Mouse (Mus musculus): ENCODE measurements around the gene Sorbs2. TPM values are rescaled to one million over a fixed set of nuclear protein-coding genes. Genes with fewer than 3 reads are reported as not detected.

The Sorbs2 gene
- total RNA-seq, 2 experiments from 2014 or later, result 166 to 172 TPM

DNA sequence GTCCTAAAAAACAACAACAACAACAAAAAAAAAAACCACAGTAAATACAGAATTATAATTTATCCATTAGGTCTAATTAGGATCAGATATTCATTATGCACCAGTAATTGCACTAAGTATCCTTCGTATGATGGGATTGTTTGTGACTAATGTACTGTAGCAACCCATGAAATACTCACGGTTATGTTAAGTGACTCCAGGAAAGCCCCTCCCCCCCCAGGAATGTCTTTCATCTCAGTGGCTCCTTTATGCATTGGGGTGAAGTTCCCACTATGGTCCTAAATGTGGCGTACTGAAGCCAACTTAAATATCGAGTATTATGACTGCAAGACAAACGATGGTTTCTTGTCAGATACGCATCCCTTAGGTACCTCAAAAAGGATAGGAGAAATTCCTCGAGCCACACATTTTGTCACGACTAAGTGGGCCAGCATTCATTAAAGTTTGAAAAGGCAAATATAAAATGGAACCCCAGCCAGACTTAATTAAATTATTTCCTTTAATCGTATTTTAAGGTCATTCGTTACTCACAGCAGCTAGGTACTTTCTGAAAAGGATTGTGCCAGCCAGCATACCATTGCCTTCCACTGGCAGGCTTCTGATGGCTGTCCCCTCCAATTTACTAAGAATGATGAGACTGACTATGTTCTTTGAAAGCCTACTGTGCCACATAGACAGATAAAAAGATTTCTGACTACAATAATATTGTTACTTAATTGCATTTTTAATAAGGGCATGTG lies 169.7 kb downstream of the Sorbs2 start:
- no peak for DNase-seq (ENCODE audit: low spot score in 2 of 2)

GRCm38 (mm10) chr8:45677854-45678241 lies 170.3 kb downstream of the Sorbs2 start:
- DNase-seq (ENCODE audit: low spot score in 2 of 2), result no peak

- DNase-seq (ENCODE audit: low spot score in 2 of 2), result no peak
Observed at GRCm38 (mm10) chr8:45681171-45681570, 173.6 kb downstream of the Sorbs2 start.

DNA sequence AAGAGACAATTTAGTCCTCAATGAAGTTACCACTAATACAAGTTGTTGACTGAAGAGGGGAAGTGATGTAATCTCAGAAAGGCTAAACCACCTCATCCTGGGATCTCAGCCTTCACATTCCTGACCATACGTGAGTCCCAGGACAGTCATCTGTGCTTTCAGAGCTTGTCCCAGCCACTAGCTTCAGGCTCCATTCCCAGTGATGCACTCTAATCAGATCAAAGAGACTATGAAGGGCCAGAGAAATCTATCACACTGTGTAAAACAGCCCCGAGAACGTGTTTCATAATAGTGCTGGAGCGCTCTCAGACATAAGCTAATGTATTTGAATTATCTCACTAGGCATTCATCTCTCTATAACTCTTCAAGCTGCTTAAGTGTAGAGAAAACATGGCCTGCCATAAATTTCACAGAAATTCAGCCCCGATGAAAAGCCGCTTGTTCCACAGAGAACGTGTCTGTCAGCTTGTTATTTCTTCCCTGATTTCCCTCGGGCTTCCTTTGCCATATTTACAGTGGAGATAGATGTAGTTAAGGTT lies 175.3 kb downstream of the Sorbs2 start:
- no peak for DNase-seq (ENCODE audit: low spot score in 2 of 2)

DNA sequence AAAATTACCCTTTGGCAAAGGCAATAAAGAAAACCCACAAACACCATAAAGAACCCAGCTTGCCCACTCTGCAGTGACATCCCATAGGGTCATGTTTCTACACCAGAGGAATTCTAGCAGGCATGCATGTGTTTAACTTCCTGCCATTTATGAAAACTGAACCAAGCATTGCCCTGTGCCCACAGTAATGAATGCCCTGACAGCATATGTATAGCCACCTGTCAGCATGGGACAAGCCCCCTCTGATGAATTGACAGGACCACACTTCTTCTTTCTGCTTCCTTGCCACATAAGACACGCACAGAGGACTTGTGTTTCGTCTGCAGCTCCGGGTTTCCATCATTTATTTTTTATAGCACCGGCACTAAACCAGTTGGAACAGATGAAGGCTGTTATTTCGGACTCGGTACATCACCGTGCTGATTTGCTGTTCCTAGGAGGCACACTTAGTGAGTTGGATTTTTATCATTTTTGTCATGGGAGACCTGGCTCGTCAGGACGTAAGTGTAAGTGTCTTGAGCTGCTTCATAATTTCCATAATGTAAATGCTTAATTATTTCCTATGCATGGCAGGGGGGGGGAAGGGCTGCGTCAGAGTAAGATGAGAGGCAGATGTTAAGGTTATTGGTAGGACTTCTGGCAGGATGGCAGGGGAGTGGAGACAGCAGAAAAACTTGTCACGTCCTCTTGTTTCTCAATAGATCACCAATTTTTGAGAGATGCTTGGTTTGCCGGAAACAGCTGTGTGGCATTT lies 180.5 kb downstream of the Sorbs2 start:
- peak in 1 of 2 experiments; percentile 20 for DNase-seq (ENCODE audit: low spot score in 2 of 2)

DNA sequence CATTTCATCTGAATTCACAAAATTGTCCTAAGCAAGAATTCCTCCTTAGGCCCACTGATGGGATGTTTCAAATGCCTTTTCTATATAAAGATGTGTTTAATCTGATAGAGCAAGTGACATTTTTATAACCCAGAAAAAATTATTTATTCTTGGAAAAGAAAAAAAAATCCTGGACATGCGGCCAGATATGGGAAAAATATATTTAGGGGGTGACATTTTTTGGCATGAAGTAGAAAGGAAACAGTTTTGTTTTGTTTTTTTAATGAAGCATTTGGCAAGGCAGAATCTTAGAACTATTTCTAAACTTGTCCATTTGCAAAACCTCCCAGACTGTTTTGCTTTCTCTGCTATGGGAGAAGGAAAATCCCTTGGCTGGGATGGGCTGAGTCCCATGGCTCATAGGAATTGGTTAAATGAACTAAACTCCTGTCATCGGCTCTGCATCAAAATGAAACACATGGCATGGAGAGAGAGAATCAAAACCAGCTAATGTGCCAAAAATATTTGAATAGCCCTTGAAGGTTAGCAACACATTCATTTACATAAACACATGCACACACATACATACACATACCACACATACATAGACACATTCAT lies 182.1 kb downstream of the Sorbs2 start:
- no peak for DNase-seq (ENCODE audit: low spot score in 2 of 2)

GRCm38 (mm10) chr8:45700100-45700499 lies 192.5 kb downstream of the Sorbs2 start:
- no peak for DNase-seq (ENCODE audit: low spot score in 2 of 2)

DNA sequence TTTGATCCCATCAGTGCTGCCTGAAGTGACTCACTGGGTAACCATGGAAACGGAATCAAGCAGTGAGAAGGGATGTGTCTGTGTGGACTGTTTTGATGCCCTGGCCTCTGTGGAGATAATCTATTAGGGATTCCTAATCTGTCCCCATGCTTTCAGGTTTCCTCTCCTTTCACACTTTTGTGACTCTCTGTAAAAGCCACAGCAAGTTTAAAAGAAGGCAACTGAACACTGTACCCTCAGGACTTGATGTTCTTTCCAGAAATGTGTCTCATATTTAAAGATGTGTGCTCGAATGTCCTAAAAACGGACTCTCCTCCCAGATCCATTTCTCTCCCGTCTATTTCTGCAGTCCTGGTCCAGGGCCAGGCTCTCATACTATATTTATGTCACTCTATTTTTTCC lies 196.1 kb downstream of the Sorbs2 start:
- DNase-seq (ENCODE audit: low spot score in 2 of 2), result peak in 1 of 2 experiments; percentile 54

- DNase-seq (ENCODE audit: low spot score in 2 of 2), result no peak
Observed at GRCm38 (mm10) chr8:45709098-45709497, 201.5 kb downstream of the Sorbs2 start.

DNA sequence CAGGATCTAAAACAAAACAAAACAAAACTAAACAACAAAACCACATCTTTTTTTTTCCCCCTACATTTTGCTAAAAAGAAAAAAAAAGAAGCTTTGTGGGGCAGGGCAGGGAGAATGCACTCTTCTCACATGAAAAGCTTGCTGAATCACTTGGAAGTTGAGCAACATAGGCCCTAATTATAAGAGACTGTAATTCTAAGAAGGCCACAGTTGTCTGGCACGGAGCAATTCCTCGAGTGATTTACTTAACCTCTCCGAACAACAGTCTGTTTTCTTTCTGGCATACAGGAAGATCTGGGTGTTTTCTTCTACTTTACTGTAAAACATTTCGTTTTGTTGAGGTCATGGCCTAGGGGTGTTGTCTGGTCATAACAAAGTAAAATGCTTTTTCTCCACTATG lies 202.1 kb downstream of the Sorbs2 start:
- DNase-seq (ENCODE audit: low spot score in 2 of 2), result no peak

- no peak for DNase-seq (ENCODE audit: low spot score in 2 of 2)
Observed at GRCm38 (mm10) chr8:45712610-45713009, 205.0 kb downstream of the Sorbs2 start.

DNA sequence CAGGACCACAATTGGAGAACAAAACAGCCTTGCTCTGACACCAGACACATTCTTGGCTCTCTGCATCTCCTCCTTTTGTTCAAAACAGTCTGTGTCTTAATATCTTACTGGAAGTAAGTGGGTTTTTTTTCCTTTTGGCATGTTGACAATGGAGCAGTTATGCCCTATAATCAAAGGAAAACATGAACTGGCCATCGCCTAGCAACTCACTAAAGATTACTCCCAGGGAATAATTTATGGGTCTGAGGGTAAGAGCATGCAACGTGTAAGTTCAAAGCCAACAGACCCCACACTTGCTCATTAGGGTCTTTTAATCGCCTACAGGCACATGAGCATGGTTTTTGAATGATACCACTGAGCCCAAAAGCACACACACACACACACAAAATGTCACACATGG lies 207.2 kb downstream of the Sorbs2 start:
- no peak for DNase-seq (ENCODE audit: low spot score in 2 of 2)

- peak; percentile 68 to 81 for DNase-seq (ENCODE audit: low spot score in 2 of 2)
Observed at GRCm38 (mm10) chr8:45715330-45716027, 207.9 kb downstream of the Sorbs2 start.

DNA sequence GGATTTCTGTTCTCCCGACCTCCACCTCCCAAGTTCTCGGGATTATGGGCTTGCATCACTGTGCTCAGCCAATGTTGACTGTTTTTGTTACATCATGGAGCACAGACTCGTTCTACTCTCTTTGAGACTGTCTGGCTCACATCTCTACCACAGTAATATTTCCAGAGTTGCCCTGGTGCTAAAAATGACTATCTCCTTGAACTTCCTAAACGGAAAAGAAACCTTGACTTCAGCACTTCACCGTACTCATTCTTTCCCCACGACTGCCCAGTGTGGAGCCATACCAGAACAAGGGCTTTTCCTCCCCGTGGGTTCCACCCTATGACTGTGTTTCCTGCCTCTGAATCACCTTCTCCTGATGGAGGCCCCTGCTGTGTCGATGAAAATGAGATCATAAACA lies 212.2 kb downstream of the Sorbs2 start:
- no peak for DNase-seq (ENCODE audit: low spot score in 2 of 2)

GRCm38 (mm10) chr8:45724204-45724603 lies 216.6 kb downstream of the Sorbs2 start:
- DNase-seq (ENCODE audit: low spot score in 2 of 2), result no peak

DNA sequence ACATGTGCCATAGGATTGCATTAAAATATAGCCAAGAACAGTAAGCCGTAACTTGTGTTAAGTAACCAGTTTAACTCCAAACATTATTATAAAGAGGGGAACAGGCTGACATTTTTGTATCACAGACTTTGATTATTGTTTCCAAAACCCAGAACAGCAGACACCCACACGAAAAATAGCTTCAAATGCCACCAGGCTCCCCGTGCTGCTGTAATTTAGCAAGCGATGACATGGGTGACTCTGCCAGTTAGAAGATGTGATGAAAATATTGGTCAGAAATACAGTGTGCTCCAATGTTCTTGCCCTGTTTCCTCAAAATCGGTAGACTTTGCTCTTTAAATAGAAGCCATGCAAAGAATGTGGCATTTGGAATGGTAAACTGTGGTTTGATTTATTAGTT lies 217.7 kb downstream of the Sorbs2 start:
- DNase-seq (ENCODE audit: low spot score in 2 of 2), result peak; percentile 74 to 84

- DNase-seq (ENCODE audit: low spot score in 2 of 2), result no peak
Observed at GRCm38 (mm10) chr8:45729850-45730382, 222.3 kb downstream of the Sorbs2 start.

GRCm38 (mm10) chr8:45730795-45731194 lies 223.2 kb downstream of the Sorbs2 start:
- DNase-seq (ENCODE audit: low spot score in 2 of 2), result no peak

GRCm38 (mm10) chr8:45734071-45734470 lies 226.5 kb downstream of the Sorbs2 start:
- DNase-seq (ENCODE audit: low spot score in 2 of 2), result peak in 1 of 2 experiments; percentile 65

GRCm38 (mm10) chr8:45737266-45737665 lies 229.7 kb downstream of the Sorbs2 start:
- no peak for DNase-seq (ENCODE audit: low spot score in 2 of 2)

DNA sequence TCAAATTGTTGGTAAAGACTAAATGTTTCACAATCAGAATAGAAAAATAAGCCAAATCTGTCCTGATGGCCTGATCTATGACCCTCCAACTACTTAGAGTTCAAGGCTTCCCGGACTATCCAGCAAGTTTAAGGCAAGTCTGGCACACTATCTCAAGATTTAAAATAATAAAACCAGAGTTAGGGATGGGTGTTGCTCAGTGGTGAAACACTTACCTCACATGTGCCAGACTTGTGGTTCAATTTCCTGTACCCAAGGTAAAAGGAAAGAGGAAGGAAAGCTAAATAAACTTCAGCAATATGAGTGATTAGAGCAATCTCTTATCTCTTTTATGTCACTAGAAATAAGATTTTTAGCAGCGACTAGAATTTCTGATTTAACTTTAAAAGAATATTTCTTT lies 235.7 kb downstream of the Sorbs2 start:
- DNase-seq (ENCODE audit: low spot score in 2 of 2), result no peak

Measured in layer of hippocampus, adult 18-20 months (tissue).